In the genomic region with DNA sequence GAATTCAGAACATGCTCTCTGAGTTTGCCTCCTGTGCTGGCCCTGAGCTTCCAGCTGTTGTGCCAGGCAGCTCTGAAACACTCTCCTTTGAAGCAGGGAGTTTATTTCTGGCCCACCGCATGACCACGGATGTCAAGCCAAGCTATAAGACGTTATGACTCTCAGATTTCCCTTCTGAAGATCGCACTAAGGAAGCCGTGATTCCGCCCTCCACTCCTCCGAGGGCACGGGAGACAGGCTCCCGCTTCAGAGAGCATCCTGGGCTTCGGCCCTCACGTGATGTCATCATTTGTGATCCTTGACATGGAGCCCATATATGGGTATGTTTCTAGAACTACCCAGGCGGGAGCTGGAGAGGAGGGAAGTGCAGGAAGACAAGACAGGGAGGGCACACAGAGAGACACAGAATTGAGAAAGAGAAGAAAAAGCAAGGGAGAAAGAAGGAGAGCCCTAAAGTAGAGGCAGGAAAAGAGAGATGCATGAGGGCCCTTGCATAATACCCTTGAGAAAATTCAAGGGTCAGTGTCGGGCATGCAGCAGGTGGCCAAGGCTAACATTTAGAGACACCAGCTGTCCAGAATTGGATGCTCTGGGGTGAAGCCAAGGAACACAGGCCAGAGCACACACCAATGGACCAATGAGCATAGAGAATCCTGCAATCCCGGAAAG, we compare ENCODE assay signal across 10 mouse cellular contexts. TPM values are rescaled to one million over a fixed set of nuclear protein-coding genes. Genes with fewer than 3 reads are reported as not detected.
DNase-seq lines count a peak whose midpoint lies in the region; ATAC-seq and TF ChIP-seq lines count a peak whose summit lies in the region.
"Had no signal": no experiment of that assay in that cellular context is flagged by ENCODE, and none has a peak within 500 bp of the region (broad histone marks: within the 10 kb centered on the region; RNA-seq: fewer than 3 reads in every experiment).

A gene (minus strand): TSS at position 256 of the 669 bp plus-strand sequence.

- TF ChIP-seq POLR2A in spleen, adult 2 months (IDR thresholded peaks at IDR 0.05; ENCODE audit: low read depth, low read length), result no peak
- peak; percentile 94 for TF ChIP-seq POLR2A in heart, adult 2 months (IDR thresholded peaks at IDR 0.05; ENCODE audit: insufficient read depth, low read depth, low read length)

- no peak for TF ChIP-seq CTCF in spleen, adult 2 months (IDR thresholded peaks at IDR 0.05; ENCODE audit: extremely low read depth, insufficient read depth, insufficient read length, insufficient replicate concordance)
- TF ChIP-seq CTCF in heart, adult 2 months (IDR thresholded peaks at IDR 0.05), result no peak

- H3K27me3 ChIP-seq in spleen, adult 2 months (ENCODE audit: control insufficient read depth, insufficient read depth, low read length), result no peaks in the 10 kb centered on the region
- no peaks in the 10 kb centered on the region for H3K27me3 ChIP-seq in heart, adult 2 months (ENCODE audit: control insufficient read depth, insufficient read depth, low read length)
- no peaks in the 10 kb centered on the region for H3K27me3 ChIP-seq in intestine, embryonic 15.5 days (replicated peaks)
- H3K27me3 ChIP-seq: neural tube, embryonic 13.5 days had no signal

- 73% methylated on average over 14 of the region's 14 CpGs for WGBS in spleen, adult 2 months
- WGBS in heart, adult 2 months, result 21% methylated on average over 14 of the region's 14 CpGs
- WGBS in intestine, embryonic 15.5 days, result 56% methylated on average over 14 of the region's 14 CpGs

- no peak within 1 kb of the TSS for H3K27ac ChIP-seq in spleen, adult 2 months (ENCODE audit: insufficient read depth, low read length)
- H3K27ac ChIP-seq in heart, adult 2 months, result peak within 1 kb of the TSS; percentile 95
- H3K27ac ChIP-seq in intestine, embryonic 15.5 days, result peak within 1 kb of the TSS; percentile 36; the same call in 1 of the 2 replicates
- H3K27ac ChIP-seq: liver, embryonic 15.5 days; neural tube, embryonic 13.5 days had no signal

- TF ChIP-seq EP300 in heart, adult 2 months (IDR thresholded peaks at IDR 0.05; ENCODE audit: insufficient read depth, low read depth, low read length), result peak; percentile 85

- ATAC-seq in intestine, embryonic 15.5 days, result peak; percentile 61; the same call in 1 of the 2 replicates

- H3K9ac ChIP-seq in heart, adult 2 months (ENCODE audit: low read depth, low read length), result peak within 1 kb of the TSS; percentile 81
- H3K9ac ChIP-seq in intestine, embryonic 15.5 days, result no peak within 1 kb of the TSS
- H3K9ac ChIP-seq: liver, embryonic 15.5 days; neural tube, embryonic 13.5 days had no signal

- no peaks in the 10 kb centered on the region for H3K9me3 ChIP-seq in intestine, embryonic 15.5 days
- H3K9me3 ChIP-seq: liver, embryonic 15.5 days; neural tube, embryonic 13.5 days had no signal

- H3K4me1 ChIP-seq in spleen, adult 2 months (ENCODE audit: control insufficient read depth, insufficient read depth, insufficient read length), result no peaks in the 10 kb centered on the region; the same call in 1 of the 2 replicates
- H3K4me1 ChIP-seq in heart, adult 2 months (ENCODE audit: control insufficient read depth, insufficient read depth, low read length), result peaks cover 15% of the 10 kb centered on the region
- H3K4me1 ChIP-seq in intestine, embryonic 15.5 days (replicated peaks), result no peaks in the 10 kb centered on the region
- H3K4me1 ChIP-seq: liver, embryonic 15.5 days had no signal

- no peak for DNase-seq in spleen, adult 2 months (ENCODE audit: low read depth in 1 of 2, low spot score in 2 of 2)
- no peak for DNase-seq in spleen, adult 18-20 months
- peak; percentile 58 to 69 for DNase-seq in heart, adult 2 months
- peak; percentile 39 for DNase-seq in testis, postnatal 14 days (ENCODE audit: low spot score)
- no peak for DNase-seq in thymus, postnatal 36 days
- DNase-seq in frontal cortex, postnatal 25 days (ENCODE audit: low spot score in 2 of 2), result no peak
- DNase-seq: adrenal gland, postnatal 36 days had no signal

- peak within 1 kb of the TSS; percentile 38; the same call in 1 of the 2 replicates for H3K4me2 ChIP-seq in intestine, embryonic 15.5 days (replicated peaks)
- H3K4me2 ChIP-seq: liver, embryonic 15.5 days; neural tube, embryonic 13.5 days had no signal

- H3K4me3 ChIP-seq in spleen, adult 2 months (ENCODE audit: extremely low read depth, insufficient read depth, insufficient read length), result no peak within 1 kb of the TSS
- peak within 1 kb of the TSS; percentile 44 for H3K4me3 ChIP-seq in heart, adult 2 months
- H3K4me3 ChIP-seq in intestine, embryonic 15.5 days (replicated peaks), result peak within 1 kb of the TSS; percentile 14; the same call in 1 of the 2 replicates
- H3K4me3 ChIP-seq: liver, embryonic 15.5 days; neural tube, embryonic 13.5 days had no signal

- H3K36me3 ChIP-seq in spleen, adult 2 months (ENCODE audit: control insufficient read depth, insufficient read depth, low read length), result no peaks in the 10 kb centered on the region
- peaks cover 2% of the 10 kb centered on the region; the same call in 1 of the 2 replicates for H3K36me3 ChIP-seq in heart, adult 2 months (ENCODE audit: control insufficient read depth, insufficient read depth, low read length)
- no peaks in the 10 kb centered on the region for H3K36me3 ChIP-seq in intestine, embryonic 15.5 days
- H3K36me3 ChIP-seq: liver, embryonic 15.5 days; neural tube, embryonic 13.5 days had no signal

- H3K79me2 ChIP-seq in heart, adult 2 months (replicated peaks; ENCODE audit: control insufficient read depth, insufficient read depth, low read length), result no peaks in the 10 kb centered on the region

- intact Hi-C loops in heart, adult 2 months (cut with DNase I), result no loop called here

RNA-seq across cellular contexts. Expression of the gene that starts here (rescaled TPM):
- polyA plus RNA-seq in spleen, adult 2 months (2012; rRNA removed), result 128 and 216 TPM in 2 replicates
- total RNA-seq in heart, adult 2 months (2021), result 100 to 1,000 TPM; 419 to 533 TPM
- 505 and 541 TPM in 2 replicates for polyA plus RNA-seq in heart, adult 2 months (2012; rRNA removed)
- 16.5 and 17.9 TPM in 2 replicates for polyA plus RNA-seq in intestine, embryonic 15.5 days (2015; fragmentation: Nextera tagmentation; extraction: Ambion mirVana)

Comparison
In these comparisons a context has a peak if more than half of its experiments do, and no peak if none do; other contexts are left out.
1. DNase-seq: peak in heart, adult 2 months (2 of 2) and testis, postnatal 14 days (single experiment); none in spleen, adult 2 months (0 of 2), spleen, adult 18-20 months (0 of 2), thymus, postnatal 36 days (0 of 2) and frontal cortex, postnatal 25 days (0 of 2).